Mouse (Mus musculus) limb, embryonic 11.5 days (tissue): ENCODE measurements around the gene Ctbp2. TPM values are rescaled to one million over a fixed set of nuclear protein-coding genes. Genes with fewer than 3 reads are reported as not detected.
A peak's percentile ranks its signal among the peaks of the same experiment; 100 is the strongest.

Experiments
- ATAC-seq: fragments of 200-750 bp; cut with Nextera tagmentation; 2 replicates; pipeline ENCODE4 v1.8.0; 2017; ENCODE audit warnings: low read depth; ENCODE audit not compliant: insufficient number of reproducible peaks, low FRiP score, low TSS enrichment
- DNase-seq: peaks from one replicate; pipeline ENCODE4 v3.0.0-alpha.2; 2015; ENCODE audit warnings: low spot score
- H3K27ac ChIP-seq: fragments of 300-500 bp; sonication (generic); replicated peaks from 2 replicates; pipeline ENCODE4 v1.5.1; 2014; ENCODE audit warnings: low read depth, mild to moderate bottlenecking, low read length
- H3K27me3 ChIP-seq: fragments of 300-500 bp; sonication (generic); 2 replicates; pipeline ENCODE4 v1.6.1; 2014; ENCODE audit warnings: mild to moderate bottlenecking, low read length, mixed read lengths; ENCODE audit not compliant: control insufficient read depth, insufficient read depth
- H3K36me3 ChIP-seq: fragments of 300-500 bp; sonication (generic); 2 replicates; pipeline ENCODE4 v1.6.1; 2014; ENCODE audit warnings: mild to moderate bottlenecking, low read length, moderate library complexity, mixed read lengths; ENCODE audit not compliant: control insufficient read depth, insufficient read depth
- H3K4me1 ChIP-seq: fragments of 300-500 bp; sonication (generic); 2 replicates; pipeline ENCODE4 v1.6.1; 2014; ENCODE audit warnings: low read length, mixed read lengths; ENCODE audit not compliant: control insufficient read depth, insufficient read depth
- H3K4me2 ChIP-seq: fragments of 300-500 bp; sonication (generic); 2 replicates; pipeline ENCODE4 v1.6.1; 2014; ENCODE audit warnings: low read depth, mild to moderate bottlenecking, moderate library complexity; ENCODE audit not compliant: severe bottlenecking
- H3K4me3 ChIP-seq: fragments of 300-500 bp; sonication (generic); 2 replicates; pipeline ENCODE4 v1.5.1; 2014; ENCODE audit warnings: low read depth, low read length
- H3K9ac ChIP-seq: fragments of 300-500 bp; sonication (generic); 2 replicates; pipeline ENCODE4 v1.6.1; 2014; ENCODE audit warnings: mild to moderate bottlenecking, low read length
- H3K9me3 ChIP-seq: fragments of 300-500 bp; sonication (generic); 2 replicates; pipeline ENCODE4 v1.6.1; 2016; ENCODE audit warnings: low read length; ENCODE audit not compliant: control insufficient read depth
- WGBS: fragments of 180-500 bp; shearing (Covaris S2); extraction: QIAGEN DNeasy Blood & Tissue Kit; methylation state at CpG from one replicate; pipeline ENCODE4 v1.1.7; 2014; 5-methylcytosine and 5-hydroxymethylcytosine counted together
- polyA plus RNA-seq: library from polyadenylated mRNA; unstranded; fragments of >200 nt; fragmentation: Nextera tagmentation; extraction: Ambion mirVana; gene quantifications from 2 replicates; pipeline ENCODE4 v1.2.1, GENCODE M21; 2014

Ctbp2 gene
- polyA plus RNA-seq = 141 and 144 TPM in 2 replicates

GRCm38 (mm10) chr7:133123999-133124700, at the start of gene Ctbp2:
Gene Ctbp2, minus strand, starts transcription at chr7:133124354.
- DNase-seq (peak; percentile 86), ATAC-seq (peak; percentile 63)
- Histone ChIP-seq H3K9me3 (no peaks in the 10 kb centered on the region), H3K27ac (peak within 1 kb of the TSS; percentile 98), H3K4me2 (peak within 1 kb of the TSS; percentile 93), H3K27me3 (no peaks in the 10 kb centered on the region), H3K9ac (peak within 1 kb of the TSS; percentile 98), H3K4me1 (peaks cover 18% of the 10 kb centered on the region), H3K4me3 (peak within 1 kb of the TSS; percentile 95), H3K36me3 (no peaks in the 10 kb centered on the region; the same call in 1 of the 2 replicates)
- WGBS = under 1% methylated on average over 59 of the region's 59 CpGs

GRCm38 (mm10) chr7:133171403-133172032, 47.4 kb upstream of the Ctbp2 start:
- no peaks in the 10 kb centered on the region for H3K9me3 ChIP-seq
- H3K4me1 ChIP-seq = no peaks in the 10 kb centered on the region
- H3K27ac ChIP-seq = no peak overlapping the region
- H3K36me3 ChIP-seq = no peaks in the 10 kb centered on the region
- 72% methylated on average over 4 of the region's 4 CpGs for WGBS
- DNase-seq (no peak), ATAC-seq (no peak)
- H3K4me2 ChIP-seq = no peak overlapping the region
- no peaks in the 10 kb centered on the region for H3K27me3 ChIP-seq
- no peak overlapping the region for H3K9ac ChIP-seq
- no peak overlapping the region for H3K4me3 ChIP-seq

GRCm38 (mm10) chr7:133168928-133169327, 44.8 kb upstream of the Ctbp2 start:
- Histone ChIP-seq H3K36me3 (no peaks in the 10 kb centered on the region), H3K27ac (no peak overlapping the region), H3K4me2 (no peak overlapping the region), H3K9me3 (no peaks in the 10 kb centered on the region), H3K27me3 (no peaks in the 10 kb centered on the region), H3K4me3 (no peak overlapping the region), H3K9ac (no peak overlapping the region), H3K4me1 (no peaks in the 10 kb centered on the region)
- 83% methylated on average over 3 of the region's 3 CpGs for WGBS
- ATAC-seq (no peak), DNase-seq (no peak)

GRCm38 (mm10) chr7:133167903-133168302, 43.7 kb upstream of the Ctbp2 start:
- H3K27me3 ChIP-seq = no peaks in the 10 kb centered on the region
- H3K4me1 ChIP-seq = no peaks in the 10 kb centered on the region
- no peak overlapping the region for H3K4me3 ChIP-seq
- no peak for ATAC-seq
- 85% methylated on average over 2 of the region's 2 CpGs for WGBS
- no peak overlapping the region for H3K4me2 ChIP-seq
- H3K9me3 ChIP-seq = no peaks in the 10 kb centered on the region
- no peak for DNase-seq
- H3K36me3 ChIP-seq = no peaks in the 10 kb centered on the region
- no peak overlapping the region for H3K27ac ChIP-seq
- no peak overlapping the region for H3K9ac ChIP-seq

- Histone ChIP-seq H3K4me3 (no peak overlapping the region), H3K36me3 (no peaks in the 10 kb centered on the region), H3K4me2 (no peak overlapping the region), H3K4me1 (peaks cover 6% of the 10 kb centered on the region; the same call in 1 of the 2 replicates), H3K9me3 (no peaks in the 10 kb centered on the region), H3K27ac (no peak overlapping the region), H3K27me3 (no peaks in the 10 kb centered on the region), H3K9ac (no peak overlapping the region)
- DNase-seq (no peak), ATAC-seq (no peak)
- 80% methylated on average over 2 of the region's 2 CpGs for WGBS
Measured at GRCm38 (mm10) chr7:133164770-133165169, 40.6 kb upstream of the Ctbp2 start.

- no peaks in the 10 kb centered on the region for H3K9me3 ChIP-seq
- H3K4me1 ChIP-seq = peaks cover 6% of the 10 kb centered on the region; the same call in 1 of the 2 replicates
- H3K36me3 ChIP-seq = no peaks in the 10 kb centered on the region
- no peak overlapping the region for H3K9ac ChIP-seq
- no peak overlapping the region for H3K4me3 ChIP-seq
- WGBS = 80% methylated on average over 5 of the region's 5 CpGs
- no peak overlapping the region for H3K4me2 ChIP-seq
- ATAC-seq (no peak), DNase-seq (no peak)
- no peak overlapping the region for H3K27ac ChIP-seq
- no peaks in the 10 kb centered on the region for H3K27me3 ChIP-seq
Measured at GRCm38 (mm10) chr7:133163011-133163410, 38.9 kb upstream of the Ctbp2 start.

GRCm38 (mm10) chr7:133162131-133162530, 38.0 kb upstream of the Ctbp2 start:
- Histone ChIP-seq H3K27ac (no peak overlapping the region), H3K4me1 (peaks cover 6% of the 10 kb centered on the region; the same call in 1 of the 2 replicates), H3K27me3 (no peaks in the 10 kb centered on the region), H3K4me3 (no peak overlapping the region), H3K9me3 (no peaks in the 10 kb centered on the region), H3K36me3 (no peaks in the 10 kb centered on the region), H3K4me2 (no peak overlapping the region), H3K9ac (no peak overlapping the region)
- 73% methylated on average over 2 of the region's 2 CpGs for WGBS
- 0 out of 2 replicates have a peak, but pooled peaks have one; percentile 23 for ATAC-seq
- DNase-seq = no peak

- H3K4me3 ChIP-seq = no peak overlapping the region
- ATAC-seq = peak; percentile 70
Measured at GRCm38 (mm10) chr7:133161362-133162080, 37.4 kb upstream of the Ctbp2 start.

More at GRCm38 (mm10) chr7:133161362-133162080, 37.4 kb upstream of the Ctbp2 start:
- DNase-seq = peak; percentile 53
- H3K9me3 ChIP-seq = no peaks in the 10 kb centered on the region
- H3K4me2 ChIP-seq = no peak overlapping the region
- no peaks in the 10 kb centered on the region for H3K36me3 ChIP-seq
- no peak overlapping the region for H3K9ac ChIP-seq
- no peak overlapping the region for H3K27ac ChIP-seq
- 19% methylated on average over 7 of the region's 7 CpGs for WGBS
- H3K4me1 ChIP-seq = peaks cover 6% of the 10 kb centered on the region; the same call in 1 of the 2 replicates
- H3K27me3 ChIP-seq = no peaks in the 10 kb centered on the region
